Mouse (Mus musculus) hindbrain, postnatal 0 days (tissue): ENCODE results near the gene Prkch. TPM values are rescaled to one million over a fixed set of nuclear protein-coding genes. Genes with fewer than 3 reads are reported as not detected.

ENCODE experiments used
- ATAC-seq: fragments of 200-750 bp; cut with Nextera tagmentation; 2 replicates; pipeline ENCODE4 v1.8.0; 2017; ENCODE audit warnings: mild to moderate bottlenecking, moderate TSS enrichment, moderate library complexity
- DNase-seq: peaks from one replicate; pipeline ENCODE4 v3.0.0-alpha.2; 2015; ENCODE audit warnings: low spot score
- H3K27ac ChIP-seq: fragments of 300-500 bp; sonication (generic); 2 replicates; pipeline ENCODE4 v1.5.1; 2014; ENCODE audit warnings: mild to moderate bottlenecking
- H3K27me3 ChIP-seq: fragments of 300-500 bp; sonication (generic); 2 replicates; pipeline ENCODE4 v1.6.1; 2014; ENCODE audit warnings: low read length, mixed read lengths; ENCODE audit not compliant: insufficient read depth
- H3K36me3 ChIP-seq: fragments of 300-500 bp; sonication (generic); 2 replicates; pipeline ENCODE4 v1.6.1; 2014; ENCODE audit warnings: low read length, mixed read lengths; ENCODE audit not compliant: insufficient read depth
- H3K4me1 ChIP-seq: fragments of 300-500 bp; sonication (generic); 2 replicates; pipeline ENCODE4 v1.6.1; 2014; ENCODE audit warnings: antibody characterized with exemption, low read length, mixed read lengths; ENCODE audit not compliant: insufficient read depth
- H3K4me2 ChIP-seq: fragments of 300-500 bp; sonication (generic); 2 replicates; pipeline ENCODE4 v1.6.1; 2014; ENCODE audit warnings: low read depth, mild to moderate bottlenecking, low read length, moderate library complexity, mixed read lengths
- H3K4me3 ChIP-seq: fragments of 300-500 bp; sonication (generic); 2 replicates; pipeline ENCODE4 v1.5.1; 2014; ENCODE audit warnings: low read length
- H3K9ac ChIP-seq: fragments of 300-500 bp; sonication (generic); replicated peaks from 2 replicates; pipeline ENCODE4 v1.6.1; 2014; ENCODE audit warnings: mild to moderate bottlenecking, low read length, moderate library complexity, mixed read lengths
- H3K9me3 ChIP-seq: fragments of 300-500 bp; sonication (generic); 2 replicates; pipeline ENCODE4 v1.6.1; 2016; ENCODE audit warnings: low read length, mixed read lengths
- CTCF ChIP-seq: IDR thresholded peaks from 2 replicates; pipeline ENCODE4 v1.5.1; 2016; ENCODE audit warnings: antibody characterized with exemption, control low read depth, low read depth
- WGBS: fragments of 180-500 bp; shearing (Covaris S2); extraction: QIAGEN DNeasy Blood & Tissue Kit; methylation state at CpG from one replicate; pipeline ENCODE4 v1.1.7; 2014; 5-methylcytosine and 5-hydroxymethylcytosine counted together
- polyA plus RNA-seq: library from polyadenylated mRNA; unstranded; fragments of >200 nt; fragmentation: Nextera tagmentation; extraction: Ambion mirVana; gene quantifications from 2 replicates; pipeline ENCODE4 v1.2.1, GENCODE M21; 2015
- total RNA-seq: library from RNA; depleted of rRNA; stranded (reverse); fragments of >200 nt; gene quantifications from 2 replicates; pipeline ENCODE4 v1.2.3, GENCODE M21; 2014

The Prkch gene
- total and polyA plus RNA-seq, 2 experiments from 2014 or later, result 6.1 to 16.1 TPM

- Histone ChIP-seq H3K27ac (no peak overlapping the region), H3K27me3 (peaks cover 66% of the 10 kb centered on the region), H3K4me3 (peak overlapping the region; percentile 30), H3K9ac (no peak overlapping the region), H3K9me3 (no peaks in the 10 kb centered on the region), H3K4me2 (peak overlapping the region; percentile 45), H3K4me1 (no peaks in the 10 kb centered on the region; the same call in 1 of the 2 replicates), H3K36me3 (no peaks in the 10 kb centered on the region)
- DNase-seq (no peak), ATAC-seq (no peak)
- 18% methylated on average over 48 of the region's 48 CpGs for WGBS
- TF ChIP-seq CTCF, result no peak
Measured at GRCm38 (mm10) chr12:73544736-73545671, 39.6 kb upstream of the Prkch start.

GRCm38 (mm10) chr12:73545672-73546085 is 38.9 kb upstream of the Prkch start:
- no peaks in the 10 kb centered on the region for H3K36me3 ChIP-seq
- peak; percentile 37; the same call in 1 of the 2 replicates for TF ChIP-seq CTCF
- 2% methylated on average over 55 of the region's 55 CpGs for WGBS
- H3K4me2 ChIP-seq, result peak overlapping the region; percentile 45
- no peaks in the 10 kb centered on the region for H3K9me3 ChIP-seq
- H3K27ac ChIP-seq, result no peak overlapping the region
- H3K9ac ChIP-seq, result no peak overlapping the region
- H3K4me1 ChIP-seq, result no peaks in the 10 kb centered on the region; the same call in 1 of the 2 replicates
- DNase-seq, result peak; percentile 27
- peaks cover 73% of the 10 kb centered on the region for H3K27me3 ChIP-seq
- peak; percentile 49; the same call in 1 of the 2 replicates for ATAC-seq
- peak overlapping the region; percentile 30 for H3K4me3 ChIP-seq

- TF ChIP-seq CTCF, result no peak
- peak within 1 kb of the TSS; percentile 45 for H3K4me2 ChIP-seq
- H3K36me3 ChIP-seq, result no peaks in the 10 kb centered on the region
- ATAC-seq (peak; percentile 24; the same call in 1 of the 2 replicates), DNase-seq (no peak)
- no peak within 1 kb of the TSS for H3K27ac ChIP-seq
- 4% methylated on average over 47 of the region's 61 CpGs for WGBS
- H3K4me3 ChIP-seq, result peak within 1 kb of the TSS; percentile 30
- no peaks in the 10 kb centered on the region; the same call in 1 of the 2 replicates for H3K4me1 ChIP-seq
- H3K9me3 ChIP-seq, result no peaks in the 10 kb centered on the region
- H3K27me3 ChIP-seq, result peaks cover 74% of the 10 kb centered on the region
- no peak within 1 kb of the TSS for H3K9ac ChIP-seq
Measured at GRCm38 (mm10) chr12:73546086-73546711, 38.4 kb upstream of the Prkch start, which contains the start of gene Tmem30b. TSS of gene Tmem30b (minus strand) at chr12:73546392.

- ATAC-seq (no peak), DNase-seq (no peak)
- TF ChIP-seq CTCF, result no peak
- H3K4me3 ChIP-seq, result no peak overlapping the region
- no peak overlapping the region for H3K9ac ChIP-seq
- H3K9me3 ChIP-seq, result no peaks in the 10 kb centered on the region
- H3K4me2 ChIP-seq, result no peak overlapping the region
- H3K4me1 ChIP-seq, result no peaks in the 10 kb centered on the region; the same call in 1 of the 2 replicates
- 35% methylated on average over 10 of the region's 10 CpGs for WGBS
- no peaks in the 10 kb centered on the region for H3K36me3 ChIP-seq
- H3K27me3 ChIP-seq, result peaks cover 63% of the 10 kb centered on the region
- no peak overlapping the region for H3K27ac ChIP-seq
Measured at GRCm38 (mm10) chr12:73547646-73548045, 37.0 kb upstream of the Prkch start.

- no peak for TF ChIP-seq CTCF
- no peak for ATAC-seq
- H3K9ac ChIP-seq, result no peak overlapping the region
- no peaks in the 10 kb centered on the region for H3K9me3 ChIP-seq
- no peaks in the 10 kb centered on the region for H3K36me3 ChIP-seq
- H3K4me3 ChIP-seq, result no peak overlapping the region
- no peak overlapping the region for H3K4me2 ChIP-seq
- 73% methylated on average over 8 of the region's 8 CpGs for WGBS
- no peak overlapping the region for H3K27ac ChIP-seq
- H3K27me3 ChIP-seq, result peaks cover 58% of the 10 kb centered on the region
- no peaks in the 10 kb centered on the region; the same call in 1 of the 2 replicates for H3K4me1 ChIP-seq
- DNase-seq, result no peak
Measured at GRCm38 (mm10) chr12:73548259-73548658, 36.3 kb upstream of the Prkch start.

- H3K9ac ChIP-seq, result no peak overlapping the region
- TF ChIP-seq CTCF, result peak; percentile 85
- H3K4me1 ChIP-seq, result no peaks in the 10 kb centered on the region
- H3K4me2 ChIP-seq, result no peak overlapping the region
- WGBS, result 3% methylated on average over 5 of the region's 5 CpGs
- H3K27me3 ChIP-seq, result peaks cover 15% of the 10 kb centered on the region
- DNase-seq (peak; percentile 88), ATAC-seq (peak; percentile 70)
- no peaks in the 10 kb centered on the region for H3K36me3 ChIP-seq
- no peak overlapping the region for H3K27ac ChIP-seq
- no peaks in the 10 kb centered on the region for H3K9me3 ChIP-seq
- H3K4me3 ChIP-seq, result no peak overlapping the region
Measured at GRCm38 (mm10) chr12:73554155-73554554, 30.4 kb upstream of the Prkch start.
